Mouse (Mus musculus) ZHBTc4 (cell line): Measurements from ENCODE around the gene Tpsg1.

Experiments
- DNase-seq: peaks from one replicate; pipeline ENCODE4 v3.0.0-alpha.2; 2011; ENCODE audit warnings: low read depth, low spot score

The Tpsg1 gene

DNA sequence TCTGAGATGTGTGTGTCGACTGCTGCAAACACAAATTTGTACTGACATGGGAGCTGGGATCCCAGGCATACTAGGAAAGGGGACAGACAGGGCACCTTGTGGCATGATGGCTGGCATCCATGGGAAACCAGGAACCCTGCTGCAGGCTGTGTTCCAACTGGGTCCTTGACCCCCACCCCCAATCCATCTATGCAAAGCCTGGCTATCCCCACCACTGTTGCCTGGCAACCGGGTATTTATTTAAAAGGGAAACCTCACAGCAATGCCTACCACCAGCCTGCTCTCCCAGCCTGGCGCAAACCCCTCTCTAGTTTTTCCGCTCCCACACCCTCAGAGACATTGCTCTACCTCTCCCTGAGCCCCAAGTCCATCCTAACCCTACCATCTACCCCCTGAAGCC is 38.3 kb downstream of the Tpsg1 start:
- no peak for DNase-seq

DNA sequence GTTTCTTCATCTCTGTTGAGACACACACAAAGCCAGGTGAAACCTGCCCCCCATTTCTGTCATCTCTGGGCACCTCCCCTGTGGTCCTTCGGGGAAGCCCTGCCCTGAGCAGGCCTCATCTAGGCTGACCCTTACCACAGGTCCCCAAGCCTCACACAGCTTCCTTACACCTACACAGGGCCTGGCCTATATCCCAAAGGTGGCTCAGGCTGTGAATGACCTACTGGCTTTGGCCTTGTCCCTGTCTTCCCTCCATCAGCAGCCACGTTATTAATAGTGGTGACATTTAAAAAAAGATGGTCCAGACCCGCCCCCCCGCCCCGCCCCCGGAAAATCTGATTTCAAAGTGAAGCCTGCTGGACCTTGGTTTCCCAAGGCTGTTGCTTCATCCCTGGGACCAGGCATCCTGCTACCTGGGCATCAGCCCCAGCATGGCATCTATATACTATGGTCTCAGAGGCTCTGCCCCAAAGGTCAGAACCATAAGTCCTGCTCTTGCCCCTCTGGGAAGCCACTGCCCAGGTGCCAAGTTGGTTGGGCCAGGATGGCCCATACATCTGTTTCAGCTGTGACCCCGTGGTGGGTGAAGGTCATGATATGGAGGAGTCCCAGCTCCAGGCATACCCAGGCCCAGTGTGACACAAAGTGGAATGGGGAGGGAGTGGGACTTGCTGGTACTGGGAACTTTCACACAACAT is 39.4 kb downstream of the Tpsg1 start:
- DNase-seq = no peak

DNA sequence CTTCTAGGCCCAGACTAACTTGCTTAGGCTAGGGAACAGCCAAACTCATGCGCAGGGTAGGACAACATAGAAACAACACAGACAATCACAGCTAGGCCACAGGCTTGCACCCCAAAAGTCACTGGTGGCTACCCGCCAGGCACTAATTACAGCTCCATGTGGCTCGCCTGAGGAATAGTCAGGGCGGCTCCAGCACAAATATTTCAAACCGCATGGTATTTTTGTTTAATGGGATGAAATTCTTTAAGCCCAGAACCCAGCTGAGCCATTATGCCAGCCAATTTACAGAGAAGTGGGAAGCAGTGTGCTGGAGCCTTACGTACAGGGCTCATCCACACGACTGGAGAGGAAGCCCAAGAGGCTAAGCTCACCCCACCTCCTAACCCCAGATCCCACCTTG is 40.5 kb downstream of the Tpsg1 start:
- DNase-seq = no peak

DNA sequence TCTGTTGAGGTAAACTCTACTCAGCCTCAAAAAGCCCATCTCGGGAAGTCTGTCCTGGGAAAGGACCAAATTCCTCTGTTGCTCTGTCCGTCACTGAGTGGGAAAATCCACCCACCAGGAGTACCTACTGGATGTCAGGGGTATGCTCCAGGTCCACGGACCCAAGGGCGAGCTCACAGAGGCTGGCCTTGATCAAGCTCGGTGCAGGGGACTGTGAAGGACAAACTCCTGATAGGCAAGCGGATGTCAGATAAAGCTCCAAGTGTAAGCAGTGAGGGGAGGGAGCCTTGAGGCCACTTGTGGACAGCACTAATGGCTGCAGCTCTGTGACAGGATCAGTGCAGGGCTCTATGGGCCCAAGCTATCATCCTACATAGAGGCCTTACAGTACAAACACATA is 41.1 kb downstream of the Tpsg1 start:
- DNase-seq = no peak

DNA sequence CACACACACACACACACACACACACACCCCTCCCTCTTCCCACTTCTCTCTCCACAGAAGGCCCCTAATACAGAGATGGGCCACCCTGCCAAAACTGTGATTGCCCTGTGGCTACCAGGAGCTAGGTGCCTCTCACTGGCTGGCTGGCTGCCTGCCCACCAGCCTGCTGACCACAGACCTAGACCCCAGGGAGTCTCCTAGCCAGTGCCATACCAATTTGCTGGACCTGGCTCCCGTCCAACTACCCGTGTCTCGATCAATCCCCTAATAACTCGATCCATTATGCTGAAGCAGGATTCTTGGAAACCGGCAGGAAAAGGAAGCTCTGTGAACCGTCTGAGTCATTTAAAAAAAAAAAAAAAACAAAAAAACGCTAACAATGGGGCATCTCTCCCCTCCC is 41.7 kb downstream of the Tpsg1 start:
- DNase-seq = no peak

DNA sequence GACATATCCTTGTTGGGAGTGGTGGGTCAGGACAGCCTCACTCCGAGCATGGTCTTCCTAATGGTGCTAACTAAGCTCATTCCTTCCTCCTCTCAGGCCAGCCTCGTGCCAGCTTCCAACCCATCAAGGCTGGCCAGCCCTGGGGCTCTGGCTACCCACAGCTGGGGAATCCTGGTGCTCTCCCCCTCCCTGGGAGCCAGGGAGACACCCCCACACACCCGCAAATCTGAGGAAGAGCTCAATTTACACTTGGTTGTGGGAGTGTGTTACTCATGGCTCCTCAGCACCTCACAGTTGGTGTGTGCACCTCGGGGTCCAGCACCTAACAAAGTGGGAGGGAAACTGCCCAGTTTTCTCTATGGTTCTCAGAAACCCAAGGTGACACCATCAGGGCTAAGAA is 42.2 kb downstream of the Tpsg1 start:
- DNase-seq = no peak

DNA sequence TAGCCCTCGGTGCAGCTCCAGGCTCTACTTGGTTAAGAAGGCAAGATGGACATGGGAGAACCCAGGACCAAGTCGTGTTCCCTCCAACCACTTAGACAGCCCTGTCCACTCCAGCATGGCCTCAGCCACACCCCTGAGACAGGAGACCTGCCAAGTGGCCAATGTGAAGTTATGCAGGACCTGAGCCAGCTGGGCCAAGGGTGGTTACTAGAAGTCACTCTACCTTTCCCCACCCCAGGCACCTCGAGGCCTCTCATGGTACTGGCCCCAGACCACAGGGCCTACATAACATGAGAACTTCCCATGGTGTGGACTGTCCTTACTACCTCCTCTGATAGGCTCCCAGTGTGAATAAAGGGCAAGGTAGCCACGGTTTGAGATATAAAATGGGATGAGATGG is 45.1 kb downstream of the Tpsg1 start:
- no peak for DNase-seq

DNA sequence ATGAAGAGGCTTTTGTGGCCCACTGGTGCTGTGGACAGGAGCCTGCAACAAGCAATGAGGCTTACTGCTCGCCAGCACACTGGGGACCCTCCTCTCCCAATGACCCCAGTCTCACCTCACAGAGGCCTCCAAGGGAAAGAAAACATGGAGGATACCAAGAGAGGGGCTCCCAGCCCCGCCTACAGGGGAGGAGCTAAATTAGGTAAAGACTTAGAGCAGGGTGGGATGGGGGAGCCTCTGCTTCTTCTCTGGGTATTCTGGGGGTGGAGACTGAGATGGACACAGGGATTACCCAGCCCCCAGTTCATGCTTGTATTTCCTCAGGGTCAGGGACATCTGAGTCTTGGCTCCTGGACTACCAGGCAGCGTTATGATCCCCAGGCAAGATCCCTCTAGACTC is 45.8 kb downstream of the Tpsg1 start:
- DNase-seq = no peak

DNA sequence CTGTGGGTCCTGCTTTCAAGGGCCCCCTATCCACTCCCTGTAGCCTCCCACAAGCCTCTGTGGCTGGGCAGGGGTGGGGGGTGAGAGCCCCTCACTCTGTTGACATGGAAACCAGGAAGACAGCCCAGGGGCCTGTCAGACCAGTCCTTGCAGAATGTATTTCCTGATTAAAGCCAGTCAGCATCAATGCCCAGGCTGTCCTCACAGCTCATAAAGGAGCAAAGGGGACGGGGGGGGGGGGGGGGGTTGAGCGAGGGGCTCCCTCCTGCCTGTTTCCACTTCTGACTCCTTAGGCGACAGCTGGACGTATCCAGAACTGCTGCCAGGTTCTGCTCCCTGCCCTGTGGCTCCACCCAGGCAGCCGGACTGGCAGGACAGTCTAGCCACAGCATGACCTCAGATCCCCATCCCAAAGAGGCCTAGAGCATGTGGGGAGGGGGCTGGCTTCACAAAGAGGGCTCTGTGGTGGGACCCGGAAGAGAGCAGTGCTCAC is 46.4 kb downstream of the Tpsg1 start:
- DNase-seq = no peak

DNA sequence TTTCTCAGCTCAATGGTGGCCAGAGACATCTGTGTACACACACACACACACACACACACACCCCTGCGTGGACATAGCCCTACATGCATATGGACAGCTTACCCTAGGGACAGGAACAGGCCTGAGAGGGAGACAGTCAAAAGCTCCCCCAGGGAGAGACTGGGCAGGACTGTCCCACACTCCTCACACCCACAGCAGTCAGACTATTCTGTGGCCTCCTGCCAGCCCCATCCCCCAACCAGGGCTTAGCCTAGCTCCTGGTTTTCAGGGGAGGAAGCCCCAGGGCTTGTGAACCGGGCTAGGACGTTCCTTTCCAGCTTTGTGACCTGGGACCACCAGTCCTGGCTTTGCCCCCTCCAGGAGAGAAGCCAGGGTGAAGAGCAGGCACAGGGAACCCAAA is 47.1 kb downstream of the Tpsg1 start:
- no peak for DNase-seq

DNA sequence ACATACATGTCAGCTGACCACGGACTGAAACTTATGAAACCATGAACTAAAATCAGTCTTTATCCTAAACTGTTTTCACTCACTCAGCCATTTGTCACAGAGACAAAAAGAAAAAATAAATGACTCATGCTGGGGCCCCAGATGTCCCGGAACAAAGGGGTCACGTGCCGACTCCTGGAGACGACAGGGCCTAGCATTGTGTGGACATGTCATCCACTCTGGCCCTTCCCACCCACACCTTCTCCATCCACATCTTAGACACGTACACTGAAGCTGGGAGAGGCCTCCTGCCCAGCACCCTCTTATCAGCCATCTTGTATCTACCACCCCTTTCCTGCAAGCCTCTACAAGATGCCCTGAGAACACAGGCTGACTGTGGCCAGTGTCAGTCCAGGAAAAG is 48.9 kb downstream of the Tpsg1 start:
- DNase-seq = no peak

DNA sequence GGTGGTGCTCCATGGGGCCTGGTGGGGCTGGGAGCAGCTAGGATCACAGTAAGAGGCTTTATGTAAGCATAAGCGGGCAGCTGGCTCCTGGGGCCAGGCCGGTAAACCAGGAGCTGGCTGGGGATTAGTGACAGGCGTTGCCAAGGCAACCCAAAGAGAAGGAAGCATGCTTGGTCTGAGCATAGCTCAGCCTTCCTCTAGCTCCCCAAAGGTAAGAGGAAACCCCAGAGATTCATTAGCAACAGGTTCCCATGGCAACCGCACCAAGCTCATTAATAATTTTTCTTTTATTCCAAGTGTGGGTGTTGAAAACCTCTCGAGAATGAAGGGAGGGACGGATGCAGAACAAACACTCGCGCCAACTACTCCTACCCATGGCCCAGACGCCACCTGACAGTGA is 49.9 kb downstream of the Tpsg1 start:
- no peak for DNase-seq

DNA sequence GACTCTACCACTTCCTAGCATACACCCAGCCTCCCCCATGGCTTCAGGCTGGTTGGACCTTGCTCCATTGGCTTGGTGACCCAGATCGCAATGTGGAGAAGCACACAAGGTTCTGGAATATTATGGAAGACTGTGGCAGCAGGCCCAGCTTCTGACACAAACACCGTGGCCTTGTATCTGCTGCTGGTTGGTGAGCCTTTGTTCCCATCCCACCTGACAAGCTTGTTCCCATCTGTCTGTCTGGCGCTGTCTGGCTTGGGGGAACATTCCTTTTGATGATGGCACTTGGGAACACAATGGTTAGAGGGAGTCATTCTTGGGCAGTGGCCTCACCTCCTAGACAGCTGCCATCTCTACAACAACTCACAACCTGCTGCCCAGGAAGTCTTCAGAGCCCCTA is 51.9 kb downstream of the Tpsg1 start:
- no peak for DNase-seq
